Mouse (Mus musculus): ENCODE data around the gene Pigk. TPM values are rescaled to one million over a fixed set of nuclear protein-coding genes. Genes with fewer than 3 reads are reported as not detected.

The Pigk gene
- polyA plus RNA-seq, 1 experiment: 34.4 TPM

GRCm38 (mm10) chr3:152733011-152733410, 19.1 kb downstream of the Pigk start:
- TF ChIP-seq POLR2A (IDR thresholded peaks at IDR 0.05; ENCODE audit: borderline replicate concordance, insufficient read depth, low read length): no peak
- TF ChIP-seq CTCF (IDR thresholded peaks at IDR 0.05; ENCODE audit: borderline replicate concordance, insufficient read depth, low read depth, low read length): no peak
- DNase-seq: no peak
- Histone ChIP-seq H3K4me3 (replicated peaks; ENCODE audit: insufficient read depth, low read depth, low read length) (no peak overlapping the region), H3K4me1 (ENCODE audit: control insufficient read depth, insufficient read depth, low read length) (peaks cover 5% of the 10 kb centered on the region), H3K27me3 (ENCODE audit: control insufficient read depth, insufficient read depth, low read length) (no peaks in the 10 kb centered on the region), H3K27ac (ENCODE audit: insufficient read depth, low read length) (no peak overlapping the region)
- WGBS: 97% methylated on average over 4 of the region's 4 CpGs

GRCm38 (mm10) chr3:152733513-152733912, 19.6 kb downstream of the Pigk start:
- TF ChIP-seq POLR2A (IDR thresholded peaks at IDR 0.05; ENCODE audit: borderline replicate concordance, insufficient read depth, low read length) (no peak), CTCF (IDR thresholded peaks at IDR 0.05; ENCODE audit: borderline replicate concordance, insufficient read depth, low read depth, low read length) (no peak)
- peaks cover 5% of the 10 kb centered on the region for H3K4me1 ChIP-seq (ENCODE audit: control insufficient read depth, insufficient read depth, low read length)
- no peak overlapping the region for H3K4me3 ChIP-seq (replicated peaks; ENCODE audit: insufficient read depth, low read depth, low read length)
- no peaks in the 10 kb centered on the region for H3K27me3 ChIP-seq (ENCODE audit: control insufficient read depth, insufficient read depth, low read length)
- H3K27ac ChIP-seq (ENCODE audit: insufficient read depth, low read length): no peak overlapping the region
- no peak for DNase-seq

GRCm38 (mm10) chr3:152734100-152734499, 20.2 kb downstream of the Pigk start:
- H3K27me3 ChIP-seq (ENCODE audit: control insufficient read depth, insufficient read depth, low read length): no peaks in the 10 kb centered on the region
- TF ChIP-seq CTCF (IDR thresholded peaks at IDR 0.05; ENCODE audit: borderline replicate concordance, insufficient read depth, low read depth, low read length): no peak
- TF ChIP-seq POLR2A (IDR thresholded peaks at IDR 0.05; ENCODE audit: borderline replicate concordance, insufficient read depth, low read length): no peak
- WGBS: 96% methylated on average over 11 of the region's 11 CpGs
- H3K4me1 ChIP-seq (ENCODE audit: control insufficient read depth, insufficient read depth, low read length): peaks cover 5% of the 10 kb centered on the region
- no peak for DNase-seq
- no peak overlapping the region for H3K4me3 ChIP-seq (replicated peaks; ENCODE audit: insufficient read depth, low read depth, low read length)
- H3K27ac ChIP-seq (ENCODE audit: insufficient read depth, low read length): no peak overlapping the region

- H3K27ac ChIP-seq (ENCODE audit: insufficient read depth, low read length): no peak overlapping the region
- H3K4me1 ChIP-seq (ENCODE audit: control insufficient read depth, insufficient read depth, low read length): peaks cover 5% of the 10 kb centered on the region
- TF ChIP-seq CTCF (IDR thresholded peaks at IDR 0.05; ENCODE audit: borderline replicate concordance, insufficient read depth, low read depth, low read length) (no peak), POLR2A (IDR thresholded peaks at IDR 0.05; ENCODE audit: borderline replicate concordance, insufficient read depth, low read length) (no peak)
- WGBS: 34% methylated on average over 10 of the region's 10 CpGs
- H3K4me3 ChIP-seq (replicated peaks; ENCODE audit: insufficient read depth, low read depth, low read length): peak overlapping the region; percentile 13
- H3K27me3 ChIP-seq (ENCODE audit: control insufficient read depth, insufficient read depth, low read length): no peaks in the 10 kb centered on the region
- no peak for DNase-seq
Observed at GRCm38 (mm10) chr3:152735601-152736250, 21.8 kb downstream of the Pigk start.

- TF ChIP-seq POLR2A (IDR thresholded peaks at IDR 0.05; ENCODE audit: borderline replicate concordance, insufficient read depth, low read length) (no peak), CTCF (IDR thresholded peaks at IDR 0.05; ENCODE audit: borderline replicate concordance, insufficient read depth, low read depth, low read length) (no peak)
- 84% methylated on average over 12 of the region's 12 CpGs for WGBS
- no peak for DNase-seq
- peaks cover 7% of the 10 kb centered on the region for H3K4me1 ChIP-seq (ENCODE audit: control insufficient read depth, insufficient read depth, low read length)
- H3K4me3 ChIP-seq (replicated peaks; ENCODE audit: insufficient read depth, low read depth, low read length): no peak overlapping the region
- no peak overlapping the region for H3K27ac ChIP-seq (ENCODE audit: insufficient read depth, low read length)
- no peaks in the 10 kb centered on the region for H3K27me3 ChIP-seq (ENCODE audit: control insufficient read depth, insufficient read depth, low read length)
Observed at GRCm38 (mm10) chr3:152744301-152744700, 30.4 kb downstream of the Pigk start.

- TF ChIP-seq POLR2A (IDR thresholded peaks at IDR 0.05; ENCODE audit: borderline replicate concordance, insufficient read depth, low read length) (no peak), CTCF (IDR thresholded peaks at IDR 0.05; ENCODE audit: borderline replicate concordance, insufficient read depth, low read depth, low read length) (no peak)
Observed at GRCm38 (mm10) chr3:152745611-152746010, 31.7 kb downstream of the Pigk start.

GRCm38 (mm10) chr3:152749461-152749871, 35.6 kb downstream of the Pigk start:
- WGBS: 37% methylated on average over 3 of the region's 3 CpGs
- H3K27me3 ChIP-seq (ENCODE audit: control insufficient read depth, insufficient read depth, low read length): no peaks in the 10 kb centered on the region
- DNase-seq: peak in 1 of 2 experiments; percentile 42
- TF ChIP-seq POLR2A (IDR thresholded peaks at IDR 0.05; ENCODE audit: borderline replicate concordance, insufficient read depth, low read length) (no peak), CTCF (IDR thresholded peaks at IDR 0.05; ENCODE audit: borderline replicate concordance, insufficient read depth, low read depth, low read length) (peak; percentile 56; the same call in 1 of the 2 replicates)
- peaks cover 13% of the 10 kb centered on the region for H3K4me1 ChIP-seq (ENCODE audit: control insufficient read depth, insufficient read depth, low read length)
- H3K4me3 ChIP-seq (replicated peaks; ENCODE audit: insufficient read depth, low read depth, low read length): no peak overlapping the region
- no peak overlapping the region for H3K27ac ChIP-seq (ENCODE audit: insufficient read depth, low read length)

More at GRCm38 (mm10) chr3:152745611-152746010, 31.7 kb downstream of the Pigk start:
- Histone ChIP-seq H3K27me3 (ENCODE audit: control insufficient read depth, insufficient read depth, low read length) (no peaks in the 10 kb centered on the region), H3K4me1 (ENCODE audit: control insufficient read depth, insufficient read depth, low read length) (peaks cover 7% of the 10 kb centered on the region), H3K27ac (ENCODE audit: insufficient read depth, low read length) (no peak overlapping the region), H3K4me3 (replicated peaks; ENCODE audit: insufficient read depth, low read depth, low read length) (no peak overlapping the region)
- peak; percentile 43 to 59 for DNase-seq
- 19% methylated on average over 9 of the region's 9 CpGs for WGBS

- 73% methylated on average over 2 of the region's 2 CpGs for WGBS
- Histone ChIP-seq H3K4me3 (replicated peaks; ENCODE audit: insufficient read depth, low read depth, low read length) (no peak overlapping the region), H3K4me1 (ENCODE audit: control insufficient read depth, insufficient read depth, low read length) (peaks cover 14% of the 10 kb centered on the region), H3K27me3 (ENCODE audit: control insufficient read depth, insufficient read depth, low read length) (no peaks in the 10 kb centered on the region), H3K27ac (ENCODE audit: insufficient read depth, low read length) (no peak overlapping the region)
- no peak for DNase-seq
- TF ChIP-seq POLR2A (IDR thresholded peaks at IDR 0.05; ENCODE audit: borderline replicate concordance, insufficient read depth, low read length) (no peak), CTCF (IDR thresholded peaks at IDR 0.05; ENCODE audit: borderline replicate concordance, insufficient read depth, low read depth, low read length) (no peak)
Observed at GRCm38 (mm10) chr3:152749881-152750280, 36.0 kb downstream of the Pigk start.

Measured in cerebellum, adult 2 months (tissue).